ENCODE assay signal across 28 mouse cellular contexts in the genomic region with DNA sequence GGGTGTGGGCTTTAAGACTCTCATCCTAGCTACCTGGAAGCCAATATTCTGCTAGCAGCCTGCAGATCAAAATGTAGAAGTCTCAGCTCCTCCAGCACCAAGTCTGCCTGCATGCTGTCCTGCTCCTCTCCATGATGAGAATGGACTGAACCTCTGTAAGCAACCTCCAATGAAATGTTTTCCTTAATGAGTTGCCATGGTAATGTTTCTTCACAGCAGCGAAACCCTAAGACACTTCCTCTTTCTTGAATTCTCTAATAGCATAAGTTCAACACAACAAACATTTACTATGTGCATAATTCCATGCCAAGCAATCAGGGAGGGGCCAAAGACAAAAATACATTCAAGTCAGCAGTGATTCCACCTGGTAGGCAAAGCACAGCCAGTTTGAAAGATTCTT.
DNase-seq lines count a peak whose midpoint lies in the region; ATAC-seq and TF ChIP-seq lines count a peak whose summit lies in the region.
"Had no signal": no experiment of that assay in that cellular context is flagged by ENCODE, and none has a peak within 500 bp of the region (broad histone marks: within the 10 kb centered on the region; RNA-seq: fewer than 3 reads in every experiment).

No protein-coding gene starts in this region.

- ATAC-seq in G1E (ENCODE audit: extremely low read depth, insufficient number of reproducible peaks, low FRiP score, poor library complexity, severe bottlenecking) = peak; percentile 75
- ATAC-seq in common myeloid progenitor, adult 5-6 weeks (replicated peaks; ENCODE audit: low read depth, poor library complexity, severe bottlenecking) = peak; percentile 94
- peak; percentile 84 for ATAC-seq in monocyte, adult 5-6 weeks (replicated peaks; ENCODE audit: insufficient number of reproducible peaks, low FRiP score, low TSS enrichment, poor library complexity, severe bottlenecking)
- ATAC-seq: forebrain, postnatal 0 days; intestine, embryonic 16.5 days had no signal

- peaks cover 35% of the 10 kb centered on the region for H3K4me1 ChIP-seq in G1E (ENCODE audit: insufficient read depth, low read depth, low read length)

- TF ChIP-seq CTCF in G1E (IDR thresholded peaks at IDR 0.05; ENCODE audit: low read depth, low read length) = no peak
- TF ChIP-seq CTCF in left cerebral cortex, adult 2 months (IDR thresholded peaks at IDR 0.05) = no peak

- no peaks in the 10 kb centered on the region for H3K9me3 ChIP-seq in G1E (replicated peaks)
- H3K9me3 ChIP-seq: embryonic facial prominence, embryonic 13.5 days; forebrain, embryonic 10.5 days; hindbrain, embryonic 12.5 days; limb, embryonic 10.5 days; limb, embryonic 15.5 days; liver, embryonic 13.5 days; neural tube, embryonic 13.5 days had no signal

- no peak overlapping the region for H3K4me3 ChIP-seq in G1E (ENCODE audit: low read depth, low read length)
- no peak overlapping the region for H3K4me3 ChIP-seq in left cerebral cortex, adult 2 months
- H3K4me3 ChIP-seq: embryonic facial prominence, embryonic 13.5 days; forebrain, embryonic 10.5 days; hindbrain, embryonic 12.5 days; limb, embryonic 10.5 days; limb, embryonic 15.5 days; liver, embryonic 13.5 days; neural tube, embryonic 13.5 days had no signal

- H3K27ac ChIP-seq in left cerebral cortex, adult 2 months = no peak overlapping the region
- H3K27ac ChIP-seq: embryonic facial prominence, embryonic 13.5 days; forebrain, embryonic 10.5 days; hindbrain, embryonic 12.5 days; kidney, postnatal 0 days; limb, embryonic 10.5 days; limb, embryonic 15.5 days; liver, embryonic 13.5 days; neural tube, embryonic 13.5 days had no signal

- peak; percentile 55 for DNase-seq in 416B (ENCODE audit: low read depth)
- no peak for DNase-seq in G1E (ENCODE audit: low spot score)
- DNase-seq in left cerebral cortex, postnatal 10 days (ENCODE audit: extremely low spot score in 1 of 2, low spot score in 2 of 2) = no peak
- no peak for DNase-seq in left cerebral cortex, adult 2 months (ENCODE audit: extremely low spot score in 1 of 2, low spot score in 2 of 2)
- DNase-seq in right cerebral cortex, postnatal 36 days (ENCODE audit: low spot score in 2 of 2) = no peak
- DNase-seq: adrenal gland, postnatal 14 days; cerebellum, adult 18-20 months; cerebellum, postnatal 25 days; forebrain, postnatal 0 days; gastrocnemius, postnatal 10 days; heart, postnatal 14 days; kidney, adult 8-10 months; kidney, postnatal 4 days; liver, embryonic 13.5 days; lung, adult 18-20 months; lung, postnatal 14 days; thymus, adult 2 months; thymus, postnatal 36 days had no signal

- intact Hi-C loops in left cerebral cortex, postnatal 10 days (cut with DNase I) = no loop called here
- intact Hi-C loops in left cerebral cortex, adult 2 months (cut with DNase I) = no loop called here

- H3K27me3 ChIP-seq in G1E (ENCODE audit: insufficient read depth, low read length) = no peaks in the 10 kb centered on the region
- H3K27me3 ChIP-seq: embryonic facial prominence, embryonic 13.5 days; hindbrain, embryonic 12.5 days; limb, embryonic 15.5 days; liver, embryonic 13.5 days; neural tube, embryonic 13.5 days had no signal

- H3K36me3 ChIP-seq in G1E (replicated peaks) = peaks cover 26% of the 10 kb centered on the region
- H3K36me3 ChIP-seq: embryonic facial prominence, embryonic 13.5 days; forebrain, embryonic 10.5 days; hindbrain, embryonic 12.5 days; limb, embryonic 10.5 days; limb, embryonic 15.5 days; liver, embryonic 13.5 days; neural tube, embryonic 13.5 days had no signal
